Mouse (Mus musculus) splenic B cell, adult 2 months (primary cell): ENCODE results near the gene Prkce.

Source experiments
- DNase-seq: peaks from one replicate; pipeline ENCODE4 v3.0.0-alpha.2; 2011; ENCODE audit warnings: low read depth, low spot score
- H3K27me3 ChIP-seq: 2 replicates; pipeline ENCODE4 v1.6.1; 2012; ENCODE audit warnings: mild to moderate bottlenecking, low read length, moderate library complexity, mixed read lengths; ENCODE audit not compliant: control insufficient read depth, poor library complexity, insufficient read depth, severe bottlenecking
- H3K36me3 ChIP-seq: 2 replicates; pipeline ENCODE4 v1.6.1; 2012; ENCODE audit warnings: mild to moderate bottlenecking, low read length, moderate library complexity, mixed read lengths; ENCODE audit not compliant: control insufficient read depth, poor library complexity, insufficient read depth, severe bottlenecking

The Prkce gene

GRCm38 (mm10) chr17:86167320-86168230, at the start of gene Prkce:
Gene Prkce, plus strand, starts transcription at chr17:86167785.
- H3K27me3 ChIP-seq: no peaks in the 10 kb centered on the region
- peak; percentile 92 for DNase-seq
- peaks cover 1% of the 10 kb centered on the region; the same call in 1 of the 2 replicates for H3K36me3 ChIP-seq

DNA sequence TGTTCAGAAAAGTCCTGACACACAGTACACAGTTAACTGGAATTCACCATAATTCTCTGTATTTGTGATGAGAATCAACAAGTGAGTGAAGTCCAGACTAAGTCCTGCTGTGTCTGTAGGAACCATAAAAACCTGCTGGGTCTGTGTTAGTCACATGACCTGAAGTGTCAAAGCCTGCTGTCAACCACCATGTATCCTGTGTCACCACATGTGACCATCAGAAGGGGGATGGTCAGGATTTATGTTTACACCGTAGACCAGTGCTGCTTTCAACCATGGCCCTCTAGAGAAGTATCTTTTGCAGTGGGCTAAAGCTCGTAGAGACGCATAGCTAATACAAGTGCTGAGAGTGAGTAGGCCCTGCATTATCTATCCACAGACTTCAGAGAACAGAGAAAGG, 44.4 kb upstream of the Prkce start:
- DNase-seq: peak; percentile 45
- H3K36me3 ChIP-seq: no peaks in the 10 kb centered on the region; the same call in 1 of the 2 replicates
- H3K27me3 ChIP-seq: no peaks in the 10 kb centered on the region

- no peaks in the 10 kb centered on the region for H3K27me3 ChIP-seq
- peaks cover 2% of the 10 kb centered on the region for H3K36me3 ChIP-seq
- peak; percentile 5 for DNase-seq
Observed at GRCm38 (mm10) chr17:86125908-86126307, 41.7 kb upstream of the Prkce start.

DNA sequence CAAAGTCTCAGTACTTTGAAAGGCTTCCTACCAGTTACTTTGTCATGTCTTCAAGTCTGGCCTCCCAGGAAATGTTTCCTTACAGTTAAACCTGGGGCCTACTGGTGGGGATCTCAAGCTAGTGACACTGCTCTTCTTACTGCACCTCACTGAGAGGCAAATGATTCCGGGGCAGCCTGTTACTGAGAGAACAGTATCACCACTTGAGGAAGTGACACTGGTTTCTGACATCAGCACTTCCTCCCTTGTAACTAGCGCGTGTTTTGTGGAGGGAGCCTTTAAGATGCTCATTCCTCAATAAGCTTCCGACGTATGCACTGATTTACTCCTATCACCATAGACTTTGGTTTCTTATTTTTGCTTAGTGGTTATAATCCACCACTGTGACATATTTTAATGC, 39.4 kb upstream of the Prkce start:
- Histone ChIP-seq H3K36me3 (peaks cover 2% of the 10 kb centered on the region), H3K27me3 (no peaks in the 10 kb centered on the region)
- peak; percentile 63 for DNase-seq

- H3K36me3 ChIP-seq: peaks cover 5% of the 10 kb centered on the region
- peak; percentile 16 for DNase-seq
- H3K27me3 ChIP-seq: no peaks in the 10 kb centered on the region
Observed at GRCm38 (mm10) chr17:86132534-86132933, 35.1 kb upstream of the Prkce start.

GRCm38 (mm10) chr17:86134461-86134860, 33.1 kb upstream of the Prkce start:
- peaks cover 5% of the 10 kb centered on the region for H3K36me3 ChIP-seq
- DNase-seq: no peak
- no peaks in the 10 kb centered on the region for H3K27me3 ChIP-seq

GRCm38 (mm10) chr17:86135835-86136234, 31.8 kb upstream of the Prkce start:
- Histone ChIP-seq H3K36me3 (peaks cover 5% of the 10 kb centered on the region), H3K27me3 (no peaks in the 10 kb centered on the region)
- no peak for DNase-seq

GRCm38 (mm10) chr17:86144537-86145078, 23.0 kb upstream of the Prkce start:
- H3K27me3 ChIP-seq: no peaks in the 10 kb centered on the region
- DNase-seq: no peak
- H3K36me3 ChIP-seq: no peaks in the 10 kb centered on the region

DNA sequence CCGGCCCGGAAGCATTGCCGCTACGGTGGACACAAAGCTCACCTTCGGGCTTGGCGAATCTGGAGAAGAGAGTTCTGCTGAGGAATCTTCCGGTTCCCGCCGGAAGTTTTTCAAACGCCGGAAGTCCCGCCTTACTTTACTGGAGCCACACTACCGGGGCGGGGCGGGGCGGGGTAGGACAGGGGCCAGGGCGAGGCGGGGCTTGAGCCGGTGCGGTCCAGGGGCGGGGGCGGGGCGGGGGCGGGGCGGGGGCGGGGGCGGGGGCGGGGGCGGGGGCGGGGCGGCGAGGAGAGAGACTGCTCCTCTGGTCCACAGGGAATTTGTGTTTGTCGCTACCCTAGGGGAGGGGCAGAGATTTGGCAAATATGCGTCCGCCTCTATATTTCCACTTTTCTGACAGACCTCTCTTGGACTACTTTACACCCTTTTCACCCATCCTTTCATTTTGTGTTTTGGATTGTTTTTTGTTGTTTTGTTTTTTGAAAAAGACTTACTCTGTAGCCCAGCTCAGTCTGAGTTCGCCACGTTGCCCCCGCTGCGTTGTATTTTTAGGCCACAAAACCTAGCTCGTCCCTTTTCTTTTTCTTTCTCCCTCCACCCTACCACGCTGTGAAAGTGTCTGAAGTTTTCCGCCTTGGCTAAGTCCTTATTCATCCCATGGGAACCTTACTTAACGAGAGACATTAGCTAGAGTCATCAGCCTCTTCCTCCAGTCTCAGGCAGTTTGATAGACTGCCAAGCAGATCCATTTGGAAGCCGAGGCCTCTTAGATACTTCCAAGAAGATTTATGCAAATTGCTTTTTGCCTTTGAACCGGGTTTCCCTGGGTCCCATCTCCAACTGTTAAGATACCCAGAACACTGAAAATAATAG, 22.3 kb upstream of the Prkce start, which contains the start of gene Srbd1:
TSS of gene Srbd1 (minus strand) at position 97 of the 873 bp plus-strand sequence.
- peak; percentile 92 for DNase-seq
- Histone ChIP-seq H3K27me3 (no peaks in the 10 kb centered on the region), H3K36me3 (no peaks in the 10 kb centered on the region)

DNA sequence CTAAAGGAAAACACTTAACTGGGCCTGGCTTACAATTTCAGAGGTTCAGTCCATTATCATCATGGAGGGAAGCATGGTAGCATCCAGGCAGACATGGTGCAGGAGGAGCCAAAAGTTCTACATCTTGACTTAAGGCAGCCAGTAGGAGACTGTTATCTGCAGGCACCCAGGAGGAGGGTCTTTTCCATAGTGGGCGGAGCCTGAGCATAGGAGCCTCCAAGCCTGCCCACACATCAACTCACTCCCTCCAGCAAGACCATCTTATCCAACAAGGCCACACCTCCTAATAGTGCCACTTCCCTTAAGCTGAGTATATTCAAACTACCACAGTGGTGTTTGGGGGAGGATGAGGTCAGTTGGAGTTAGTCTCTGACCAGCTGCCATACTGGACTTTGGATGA, 17.9 kb upstream of the Prkce start:
- DNase-seq: no peak
- Histone ChIP-seq H3K36me3 (no peaks in the 10 kb centered on the region), H3K27me3 (no peaks in the 10 kb centered on the region; the same call in 1 of the 2 replicates)

- Histone ChIP-seq H3K27me3 (no peaks in the 10 kb centered on the region; the same call in 1 of the 2 replicates), H3K36me3 (no peaks in the 10 kb centered on the region)
- DNase-seq: peak; percentile 71
Observed at GRCm38 (mm10) chr17:86150867-86151348, 16.7 kb upstream of the Prkce start.

GRCm38 (mm10) chr17:86156999-86157398, 10.6 kb upstream of the Prkce start:
- Histone ChIP-seq H3K27me3 (no peaks in the 10 kb centered on the region; the same call in 1 of the 2 replicates), H3K36me3 (no peaks in the 10 kb centered on the region)
- DNase-seq: no peak

GRCm38 (mm10) chr17:86162672-86163071, 4.9 kb upstream of the Prkce start:
- no peak for DNase-seq
- H3K36me3 ChIP-seq: no peaks in the 10 kb centered on the region
- H3K27me3 ChIP-seq: no peaks in the 10 kb centered on the region

DNA sequence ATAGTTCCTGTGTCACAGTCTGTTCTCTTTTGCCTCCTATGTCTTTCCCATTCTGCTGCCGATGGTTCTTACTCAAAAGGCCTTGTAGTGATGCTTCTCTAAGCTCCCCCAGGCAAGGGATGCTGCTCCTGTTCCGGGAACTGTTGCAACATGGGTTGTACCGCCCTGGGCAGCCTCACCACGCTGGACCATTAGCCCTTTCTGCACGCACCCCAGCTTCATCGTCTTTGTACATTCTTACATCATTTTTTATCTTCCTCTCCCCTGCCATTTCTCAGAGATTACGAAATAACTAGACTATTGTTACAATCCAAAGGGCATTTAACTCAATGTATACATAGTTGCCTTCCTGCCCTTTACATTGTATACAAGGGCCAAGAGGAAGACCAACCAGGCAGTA, 3.2 kb upstream of the Prkce start:
- H3K27me3 ChIP-seq: no peaks in the 10 kb centered on the region
- DNase-seq: no peak
- H3K36me3 ChIP-seq: no peaks in the 10 kb centered on the region
